8 mouse cellular contexts compared by ENCODE assay signal in genomic region chr11:107264889-107265615, GRCm38 (mm10).
DNase-seq lines count a peak whose midpoint lies in the region; ATAC-seq lines count a peak whose summit lies in the region.

No protein-coding gene starts in this region.

- H3K4me1 ChIP-seq in midbrain, embryonic 13.5 days (replicated peaks): peaks cover 8% of the 10 kb centered on the region; the same call in 1 of the 2 replicates
- no peaks in the 10 kb centered on the region for H3K4me1 ChIP-seq in midbrain, embryonic 11.5 days (ENCODE audit: control insufficient read depth, insufficient read depth, low read length)
- H3K4me1 ChIP-seq in embryonic facial prominence, embryonic 14.5 days (ENCODE audit: control insufficient read depth, insufficient read depth, low read length): 0 out of 2 replicates have a peak, but pooled peaks cover 5% of the 10 kb centered on the region
- peaks cover 8% of the 10 kb centered on the region for H3K4me1 ChIP-seq in heart, embryonic 12.5 days (replicated peaks)
- H3K4me1 ChIP-seq in midbrain, embryonic 15.5 days: peaks cover 9% of the 10 kb centered on the region; the same call in 1 of the 2 replicates
- peaks cover 3% of the 10 kb centered on the region; the same call in 1 of the 2 replicates for H3K4me1 ChIP-seq in intestine, embryonic 15.5 days (replicated peaks)

- no peak for DNase-seq in midbrain, embryonic 11.5 days (ENCODE audit: low spot score, missing footprints)
- peak; percentile 50 for DNase-seq in embryonic facial prominence, embryonic 14.5 days (ENCODE audit: low spot score)
- no peak for DNase-seq in cerebellum, adult 11-12 months
- DNase-seq in cerebellum, postnatal 36 days: no peak

- H3K4me2 ChIP-seq in midbrain, embryonic 13.5 days (replicated peaks): no peak overlapping the region
- H3K4me2 ChIP-seq in midbrain, embryonic 11.5 days: no peak overlapping the region
- H3K4me2 ChIP-seq in embryonic facial prominence, embryonic 14.5 days (ENCODE audit: low read depth, low read length): peak overlapping the region; percentile 10; the same call in 1 of the 2 replicates
- H3K4me2 ChIP-seq in heart, embryonic 12.5 days: 0 out of 2 replicates have a peak overlapping the region, but pooled peaks have one; percentile 7
- no peak overlapping the region for H3K4me2 ChIP-seq in midbrain, embryonic 15.5 days
- H3K4me2 ChIP-seq in intestine, embryonic 15.5 days (replicated peaks): no peak overlapping the region

- H3K27ac ChIP-seq in midbrain, embryonic 13.5 days: 0 out of 2 replicates have a peak overlapping the region, but pooled peaks have one; percentile 9
- H3K27ac ChIP-seq in midbrain, embryonic 11.5 days (ENCODE audit: low read depth, low read length): no peak overlapping the region
- 0 out of 2 replicates have a peak overlapping the region, but pooled peaks have one; percentile 48 for H3K27ac ChIP-seq in embryonic facial prominence, embryonic 14.5 days (replicated peaks; ENCODE audit: low read depth, low read length)
- H3K27ac ChIP-seq in heart, embryonic 12.5 days (ENCODE audit: poor library complexity, severe bottlenecking): no peak overlapping the region
- peak overlapping the region; percentile 35; the same call in 1 of the 2 replicates for H3K27ac ChIP-seq in midbrain, embryonic 15.5 days
- H3K27ac ChIP-seq in intestine, embryonic 15.5 days: no peak overlapping the region

- H3K9ac ChIP-seq in midbrain, embryonic 13.5 days (replicated peaks): no peak overlapping the region
- no peak overlapping the region for H3K9ac ChIP-seq in midbrain, embryonic 11.5 days (ENCODE audit: low read length)
- H3K9ac ChIP-seq in embryonic facial prominence, embryonic 14.5 days (ENCODE audit: low read depth, low read length): no peak overlapping the region
- H3K9ac ChIP-seq in heart, embryonic 12.5 days: no peak overlapping the region
- H3K9ac ChIP-seq in midbrain, embryonic 15.5 days: no peak overlapping the region
- H3K9ac ChIP-seq in intestine, embryonic 15.5 days: no peak overlapping the region

- H3K9me3 ChIP-seq in midbrain, embryonic 13.5 days: peaks cover 4% of the 10 kb centered on the region; the same call in 1 of the 2 replicates
- 0 out of 2 replicates have a peak, but pooled peaks cover 3% of the 10 kb centered on the region for H3K9me3 ChIP-seq in midbrain, embryonic 11.5 days (ENCODE audit: control insufficient read depth, low read length)
- 0 out of 2 replicates have a peak, but pooled peaks cover 7% of the 10 kb centered on the region for H3K9me3 ChIP-seq in embryonic facial prominence, embryonic 14.5 days (ENCODE audit: control insufficient read depth, low read length)
- peaks cover 7% of the 10 kb centered on the region; the same call in 1 of the 2 replicates for H3K9me3 ChIP-seq in heart, embryonic 12.5 days (replicated peaks)
- H3K9me3 ChIP-seq in midbrain, embryonic 15.5 days: no peaks in the 10 kb centered on the region
- H3K9me3 ChIP-seq in intestine, embryonic 15.5 days: no peaks in the 10 kb centered on the region; the same call in 1 of the 2 replicates

- no peak overlapping the region for H3K4me3 ChIP-seq in midbrain, embryonic 13.5 days (replicated peaks)
- H3K4me3 ChIP-seq in midbrain, embryonic 11.5 days (ENCODE audit: low read depth, low read length): no peak overlapping the region
- no peak overlapping the region for H3K4me3 ChIP-seq in embryonic facial prominence, embryonic 14.5 days (ENCODE audit: low read depth, low read length)
- no peak overlapping the region for H3K4me3 ChIP-seq in heart, embryonic 12.5 days
- no peak overlapping the region for H3K4me3 ChIP-seq in midbrain, embryonic 15.5 days
- no peak overlapping the region for H3K4me3 ChIP-seq in intestine, embryonic 15.5 days (replicated peaks)

- 67% methylated on average over 20 of the region's 20 CpGs for WGBS in midbrain, embryonic 13.5 days
- WGBS in midbrain, embryonic 11.5 days: 80% methylated on average over 20 of the region's 20 CpGs
- 54% methylated on average over 20 of the region's 20 CpGs for WGBS in embryonic facial prominence, embryonic 14.5 days
- WGBS in heart, embryonic 12.5 days: 58% methylated on average over 20 of the region's 20 CpGs
- WGBS in midbrain, embryonic 15.5 days: 59% methylated on average over 20 of the region's 20 CpGs
- 66% methylated on average over 20 of the region's 20 CpGs for WGBS in intestine, embryonic 15.5 days

- peaks cover 4% of the 10 kb centered on the region; the same call in 1 of the 2 replicates for H3K36me3 ChIP-seq in midbrain, embryonic 13.5 days
- H3K36me3 ChIP-seq in midbrain, embryonic 11.5 days (ENCODE audit: control insufficient read depth, insufficient read depth, low read length): no peaks in the 10 kb centered on the region
- no peaks in the 10 kb centered on the region for H3K36me3 ChIP-seq in embryonic facial prominence, embryonic 14.5 days (ENCODE audit: control insufficient read depth, insufficient read depth, low read length)
- H3K36me3 ChIP-seq in heart, embryonic 12.5 days: no peaks in the 10 kb centered on the region
- no peaks in the 10 kb centered on the region for H3K36me3 ChIP-seq in midbrain, embryonic 15.5 days (replicated peaks)
- no peaks in the 10 kb centered on the region for H3K36me3 ChIP-seq in intestine, embryonic 15.5 days

- H3K27me3 ChIP-seq in midbrain, embryonic 13.5 days: no peaks in the 10 kb centered on the region
- no peaks in the 10 kb centered on the region for H3K27me3 ChIP-seq in midbrain, embryonic 11.5 days (ENCODE audit: control insufficient read depth, insufficient read depth, low read length)
- no peaks in the 10 kb centered on the region for H3K27me3 ChIP-seq in embryonic facial prominence, embryonic 14.5 days (replicated peaks; ENCODE audit: control insufficient read depth, insufficient read depth, low read length)
- H3K27me3 ChIP-seq in heart, embryonic 12.5 days (replicated peaks): no peaks in the 10 kb centered on the region
- H3K27me3 ChIP-seq in midbrain, embryonic 15.5 days (replicated peaks): no peaks in the 10 kb centered on the region
- H3K27me3 ChIP-seq in intestine, embryonic 15.5 days (replicated peaks): no peaks in the 10 kb centered on the region

- ATAC-seq in midbrain, embryonic 13.5 days: no peak
- ATAC-seq in midbrain, embryonic 11.5 days (ENCODE audit: low FRiP score): no peak
- ATAC-seq in embryonic facial prominence, embryonic 14.5 days (ENCODE audit: low read depth): no peak
- no peak for ATAC-seq in heart, embryonic 12.5 days (ENCODE audit: insufficient number of reproducible peaks, low FRiP score)
- ATAC-seq in midbrain, embryonic 15.5 days (replicated peaks): no peak
- ATAC-seq in intestine, embryonic 15.5 days: no peak

Comparison
In these comparisons a context has a peak if more than half of its experiments do, and no peak if none do; other contexts are left out.
1. H3K27ac ChIP-seq: peak in midbrain, embryonic 13.5 days (single experiment), embryonic facial prominence, embryonic 14.5 days (single experiment) and midbrain, embryonic 15.5 days (single experiment); none in midbrain, embryonic 11.5 days (single experiment), heart, embryonic 12.5 days (single experiment) and intestine, embryonic 15.5 days (single experiment).
2. H3K4me2 ChIP-seq: peak in embryonic facial prominence, embryonic 14.5 days (single experiment) and heart, embryonic 12.5 days (single experiment); none in midbrain, embryonic 13.5 days (single experiment), midbrain, embryonic 11.5 days (single experiment), midbrain, embryonic 15.5 days (single experiment) and intestine, embryonic 15.5 days (single experiment).